Mouse (Mus musculus): ENCODE results near the gene Sar1a. TPM values are rescaled to one million over a fixed set of nuclear protein-coding genes. Genes with fewer than 3 reads are reported as not detected.

Sar1a gene
- total RNA-seq, 2 experiments from 2014 or later: 144 to 158 TPM

DNA sequence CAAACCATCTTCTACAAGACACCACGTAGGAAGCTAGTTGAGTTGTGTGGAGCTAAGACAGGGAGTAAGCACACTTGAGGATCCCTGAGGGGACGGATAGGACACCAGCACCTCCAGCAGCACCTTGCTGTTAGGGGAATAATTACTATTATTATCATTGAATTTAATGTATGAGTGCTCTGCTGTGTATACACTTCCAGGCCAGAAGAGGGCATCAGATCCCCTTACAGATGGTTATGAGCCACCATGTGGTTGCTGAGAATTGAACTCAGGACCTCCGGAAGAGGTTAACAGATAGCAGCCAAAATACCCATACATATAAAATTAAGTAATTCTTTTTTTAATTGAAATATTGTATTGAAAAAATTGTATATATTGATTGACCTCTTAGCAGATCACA is 9.3 kb upstream of the Sar1a start:
- no peak for DNase-seq
- intact Hi-C loops (cut with DNase I): no loop called here

DNA sequence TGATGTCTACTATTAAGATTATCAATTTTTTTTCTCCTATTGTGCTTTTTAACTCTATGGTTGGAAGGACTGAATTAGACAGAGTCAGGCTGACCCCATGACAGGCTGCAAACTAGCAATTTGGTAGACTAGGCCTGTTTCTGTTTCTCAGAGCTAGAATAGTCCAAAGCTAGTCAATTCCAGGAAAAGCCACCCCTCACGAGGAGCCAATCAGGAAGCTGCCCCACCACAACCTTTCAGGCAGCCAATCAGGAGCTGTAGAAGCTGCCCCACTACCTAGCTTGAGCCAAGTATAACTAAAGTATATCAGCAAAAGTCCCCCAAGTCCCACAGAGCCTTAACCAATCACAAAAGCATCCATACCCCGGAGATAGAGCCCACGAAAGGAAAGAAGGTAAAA is 4.2 kb upstream of the Sar1a start:
- intact Hi-C loops (cut with DNase I): no loop called here

GRCm38 (mm10) chr10:61679545-61679944 is 554 bp upstream of the Sar1a start:
- intact Hi-C loops (cut with DNase I): no loop called here
- no peak for DNase-seq

More for the DNA sequence above, 4.2 kb upstream of the Sar1a start:
- no peak for DNase-seq

- intact Hi-C loops (cut with DNase I): no loop called here
- DNase-seq: peak in 1 of 2 experiments; percentile 37
Observed at GRCm38 (mm10) chr10:61689405-61689804, 9.3 kb downstream of the Sar1a start.

DNA sequence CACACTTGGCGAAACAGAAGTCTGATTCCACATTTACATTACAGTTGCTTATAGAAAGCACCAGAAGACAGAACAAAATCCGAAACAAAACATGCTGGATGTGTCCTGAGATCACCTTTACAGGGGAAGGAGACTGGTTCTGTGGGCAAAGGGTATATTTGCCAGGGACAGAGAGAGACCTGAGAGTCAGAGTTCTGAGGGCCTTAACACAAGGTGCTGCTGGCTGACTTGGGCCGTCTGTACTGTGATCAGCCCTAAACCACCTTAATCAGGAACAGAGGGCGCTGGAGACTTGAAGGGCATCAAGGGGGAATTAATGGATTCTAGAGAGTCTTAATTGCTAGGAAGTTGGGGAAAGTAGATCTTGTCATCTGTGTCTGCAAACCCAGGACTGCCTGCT is 13.5 kb downstream of the Sar1a start:
- intact Hi-C loops (cut with DNase I): no loop called here
- DNase-seq: no peak

- peak; percentile 98 to 99 for DNase-seq
- intact Hi-C loops (cut with DNase I): no loop called here
Observed at GRCm38 (mm10) chr10:61694870-61695670, 15.0 kb downstream of the Sar1a start, which contains the start of gene Tysnd1. Tysnd1 (plus strand) TSS chr10:61695514.

GRCm38 (mm10) chr10:61695703-61696559 is 15.8 kb downstream of the Sar1a start:
- intact Hi-C loops (cut with DNase I): loop anchor here (2.0 kb wide), 1 partner anchor 19 kb away; the partner anchor contains the start of gene Aifm2
- no peak for DNase-seq

DNA sequence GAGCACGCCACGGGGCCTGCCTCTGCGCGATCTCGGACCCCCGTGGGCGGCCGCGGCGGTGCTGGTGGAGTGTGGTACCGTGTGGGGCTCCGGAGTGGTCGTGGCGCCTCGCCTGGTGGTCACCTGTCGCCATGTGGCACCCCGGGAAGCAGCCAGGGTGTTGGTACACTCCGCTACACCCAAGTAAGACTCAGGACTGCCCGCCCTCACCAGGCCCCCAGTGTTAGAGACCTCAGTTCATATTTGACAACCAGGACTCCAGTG is 16.4 kb downstream of the Sar1a start:
- DNase-seq: no peak
- intact Hi-C loops (cut with DNase I): loop anchor here (2.0 kb wide), 1 partner anchor 18 kb away; the partner anchor contains the start of gene Aifm2

DNA sequence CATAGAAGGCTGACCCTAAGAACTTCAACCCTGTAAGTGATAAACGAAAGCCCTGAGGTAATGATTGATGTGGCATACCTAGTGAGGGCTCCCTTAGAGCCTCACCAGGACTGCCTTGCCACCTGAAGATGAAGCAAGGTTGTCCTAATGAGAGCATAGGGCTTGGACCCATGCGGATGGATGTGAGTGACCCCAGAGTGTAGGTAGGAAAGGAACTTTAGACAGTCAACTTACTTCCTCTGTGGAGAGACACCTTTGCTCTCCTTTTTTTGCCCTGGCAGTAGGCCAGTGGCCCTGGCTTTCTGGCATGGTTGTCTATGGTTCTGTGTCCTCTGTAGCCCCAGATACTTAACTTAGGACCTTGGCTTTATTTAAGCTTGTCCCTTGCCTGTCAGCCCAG is 16.9 kb downstream of the Sar1a start:
- intact Hi-C loops (cut with DNase I): loop anchor here (2.0 kb wide), 1 partner anchor 18 kb away; the partner anchor contains the start of gene Aifm2

GRCm38 (mm10) chr10:61704663-61705062 is 24.6 kb downstream of the Sar1a start:
- DNase-seq: no peak
- intact Hi-C loops (cut with DNase I): no loop called here

More for the DNA sequence above, 16.9 kb downstream of the Sar1a start:
- no peak for DNase-seq

GRCm38 (mm10) chr10:61706412-61707375 is 26.6 kb downstream of the Sar1a start:
- DNase-seq: no peak
- intact Hi-C loops (cut with DNase I): no loop called here

DNA sequence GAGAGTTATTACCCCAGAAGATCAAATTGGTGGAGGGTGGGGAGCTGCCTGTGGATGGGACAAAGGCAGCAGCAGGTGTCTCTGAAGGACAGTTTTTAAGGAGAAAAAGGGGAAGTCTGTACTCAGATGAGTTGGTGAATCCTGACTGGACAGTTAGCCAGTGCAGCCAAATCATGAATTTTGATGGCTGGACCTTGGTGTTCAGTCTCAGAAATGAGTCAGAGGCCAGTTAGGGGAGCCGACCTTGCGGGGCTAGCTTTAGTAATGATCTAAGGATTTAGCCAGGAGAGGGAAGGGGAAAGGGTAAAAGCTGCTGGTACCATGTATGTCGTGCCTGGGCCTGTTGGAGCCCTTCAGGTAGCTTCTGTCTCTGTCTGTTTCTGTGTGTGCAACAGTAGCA is 33.5 kb downstream of the Sar1a start:
- DNase-seq: no peak
- intact Hi-C loops (cut with DNase I): no loop called here

DNA sequence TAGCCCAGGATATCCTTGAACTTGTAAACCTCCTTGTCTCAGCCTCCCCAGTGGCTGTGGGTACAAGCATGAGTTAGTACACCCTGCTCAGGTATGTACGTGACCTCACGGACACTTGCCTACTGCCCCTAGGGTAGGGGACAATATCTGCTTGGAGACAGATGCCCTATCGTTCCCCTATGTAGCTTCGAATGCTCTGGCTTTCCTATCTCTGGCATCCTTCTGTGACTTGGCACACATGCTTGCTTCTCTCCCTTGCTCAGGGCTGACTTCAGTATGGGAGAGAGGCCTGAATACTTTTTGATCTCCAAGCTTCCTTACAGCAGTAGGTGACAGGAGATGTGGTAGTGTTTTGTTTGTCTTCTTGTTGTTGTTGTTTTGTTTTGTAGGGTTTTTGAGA is 34.0 kb downstream of the Sar1a start:
- intact Hi-C loops (cut with DNase I): loop anchor here (2.0 kb wide), 1 partner anchor 17 kb away; no protein-coding TSS in a partner anchor
- DNase-seq: no peak

DNA sequence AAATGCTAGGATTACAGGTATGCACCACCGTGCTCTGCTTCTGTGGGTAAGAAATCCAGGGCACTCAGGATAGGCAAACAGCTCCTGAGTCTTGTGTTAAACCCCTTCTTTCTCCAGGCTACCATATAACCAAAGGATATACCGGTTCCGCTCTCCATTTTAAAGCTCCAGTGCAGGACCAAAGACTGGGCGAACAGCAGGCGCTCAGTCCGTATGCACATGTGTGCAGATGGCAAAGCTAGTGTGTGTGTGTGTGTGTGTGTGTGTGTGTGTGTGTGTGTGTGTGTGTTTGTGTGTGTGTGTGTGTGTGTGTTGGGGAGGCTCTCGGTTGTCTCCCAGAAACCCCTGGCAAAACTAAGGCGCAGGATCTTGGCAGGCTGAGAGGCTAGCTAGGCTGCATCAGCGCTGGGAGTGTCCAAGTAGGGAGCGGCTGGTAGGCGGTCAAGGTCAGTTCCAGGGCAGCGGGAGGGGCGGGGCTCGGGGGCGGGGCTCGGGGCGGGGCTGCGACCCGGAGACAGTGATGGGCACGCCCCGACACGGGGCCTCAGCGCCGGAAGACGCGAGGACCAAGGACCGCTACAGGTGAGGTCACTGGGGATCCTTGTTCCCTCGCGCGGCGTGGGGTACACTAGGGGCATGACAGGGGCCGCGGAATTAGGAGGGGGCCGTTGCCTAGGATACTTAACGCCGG is 34.8 kb downstream of the Sar1a start, which contains the start of gene Aifm2:
TSS of gene Aifm2 (plus strand) at position 493 of the 691 bp plus-strand sequence.
- peak; percentile 76 to 78 for DNase-seq
- intact Hi-C loops (cut with DNase I): loop anchor here (2.0 kb wide), 1 partner anchor 18 kb away; no protein-coding TSS in a partner anchor

- intact Hi-C loops (cut with DNase I): loop anchor here (2.0 kb wide), 1 partner anchor 19 kb away; no protein-coding TSS in a partner anchor
- no peak for DNase-seq
Observed at GRCm38 (mm10) chr10:61715462-61715837, 35.4 kb downstream of the Sar1a start.

GRCm38 (mm10) chr10:61715996-61716864 is 36.1 kb downstream of the Sar1a start:
- peak in 1 of 2 experiments; percentile 38 for DNase-seq
- intact Hi-C loops (cut with DNase I): loop anchor here (2.0 kb wide), 1 partner anchor 19 kb away; no protein-coding TSS in a partner anchor

DNA sequence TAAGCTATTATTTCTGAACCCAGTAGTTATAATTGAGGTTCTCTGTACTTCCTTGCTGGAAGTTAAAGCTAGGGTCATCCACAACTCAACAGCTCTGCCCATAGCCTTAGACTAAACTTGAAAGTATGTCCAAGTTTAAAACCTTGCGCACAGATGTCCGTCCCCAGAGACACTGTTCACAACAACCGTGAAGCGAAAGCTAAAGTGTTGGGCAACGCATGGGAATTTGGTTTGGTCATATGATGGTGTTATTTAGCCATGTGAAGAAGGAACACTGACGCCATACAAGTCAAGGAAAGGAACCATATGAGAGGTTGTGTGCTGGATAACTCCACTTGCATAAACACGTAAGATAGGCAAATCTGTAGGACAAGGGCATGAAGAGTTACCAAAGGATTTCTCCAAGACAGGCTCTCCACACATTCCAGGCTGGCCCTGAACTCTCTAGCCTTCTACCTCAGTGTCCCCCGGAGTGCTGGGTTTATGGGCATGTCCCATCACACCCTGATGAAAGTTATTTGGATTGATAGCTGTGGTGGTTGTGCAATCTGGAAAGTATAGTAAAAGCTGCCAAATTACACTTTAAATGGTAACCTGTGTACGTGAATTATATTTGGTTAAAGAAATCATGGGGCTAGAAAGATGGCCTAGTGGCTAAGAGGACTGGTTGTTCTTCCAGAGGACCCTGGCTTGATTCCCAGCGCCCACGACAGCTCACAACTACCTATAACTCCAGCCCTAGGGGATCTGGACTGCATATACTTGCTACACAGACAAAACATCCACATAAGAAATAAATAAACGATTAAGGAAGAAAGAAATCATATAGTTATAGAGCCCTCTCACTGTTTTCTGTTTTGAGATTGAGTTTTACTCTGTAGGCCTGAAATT is 37.6 kb downstream of the Sar1a start:
- DNase-seq: no peak
- intact Hi-C loops (cut with DNase I): no loop called here

GRCm38 (mm10) chr10:61720331-61720730 is 40.2 kb downstream of the Sar1a start:
- intact Hi-C loops (cut with DNase I): no loop called here
- no peak for DNase-seq
